Mouse (Mus musculus) thymus, adult 2 months (tissue): ENCODE measurements around the gene Iscu. TPM values are rescaled to one million over a fixed set of nuclear protein-coding genes. Genes with fewer than 3 reads are reported as not detected.
"Not testable (repeated sequence)": the region's sequence is repeated elsewhere in the genome, so short reads cannot be mapped to it uniquely, and the experiment has no call there.

Source experiments
- DNase-seq: peaks from one replicate; pipeline ENCODE4 v3.0.0; 2021
- H3K27ac ChIP-seq: fragments of 200-500 bp; 2 replicates; pipeline ENCODE4 v1.5.1; 2012; ENCODE audit warnings: low read length, control low read depth; ENCODE audit not compliant: control insufficient read depth, insufficient read depth
- H3K27me3 ChIP-seq: fragments of 200-500 bp; 2 replicates; pipeline ENCODE4 v1.6.1; 2012; ENCODE audit warnings: mild to moderate bottlenecking, low read length, moderate library complexity, mixed read lengths; ENCODE audit not compliant: control insufficient read depth, insufficient read depth
- H3K36me3 ChIP-seq: fragments of 200-500 bp; 2 replicates; pipeline ENCODE4 v1.6.1; 2012; ENCODE audit warnings: mild to moderate bottlenecking, low read length, moderate library complexity; ENCODE audit not compliant: control insufficient read depth, insufficient read depth
- H3K4me1 ChIP-seq: fragments of 200-500 bp; replicated peaks from 2 replicates; pipeline ENCODE4 v1.6.1; 2012; ENCODE audit warnings: low read length; ENCODE audit not compliant: control insufficient read depth, insufficient read depth
- H3K4me3 ChIP-seq: fragments of 200-500 bp; 2 replicates; pipeline ENCODE4 v1.5.1; 2012; ENCODE audit warnings: mild to moderate bottlenecking, low read length, control low read depth, moderate library complexity; ENCODE audit not compliant: control insufficient read depth, insufficient read depth
- CTCF ChIP-seq: fragments of 200-500 bp; IDR thresholded peaks from 2 replicates; pipeline ENCODE4 v1.5.1; 2012; ENCODE audit warnings: mild to moderate bottlenecking, control low read depth, low read length, moderate library complexity, borderline replicate concordance; ENCODE audit not compliant: control insufficient read depth, poor library complexity, insufficient read depth; ENCODE audit errors: extremely low read depth
- POLR2A ChIP-seq: fragments of 200-500 bp; IDR thresholded peaks from 2 replicates; pipeline ENCODE4 v1.6.1; 2012; ENCODE audit warnings: mild to moderate bottlenecking, low read length, control low read depth, moderate library complexity; ENCODE audit not compliant: control insufficient read depth, poor library complexity, insufficient read depth; ENCODE audit errors: extremely low read depth
- WGBS: fragments of 180-500 bp; shearing (Covaris S2); methylation state at CpG from one replicate; pipeline ENCODE4 v1.1.7; 2018; 5-methylcytosine and 5-hydroxymethylcytosine counted together
- polyA plus RNA-seq: library from polyadenylated mRNA; depleted of rRNA; stranded (reverse); fragments of >200 nt; gene quantifications from 2 replicates; pipeline ENCODE4 v1.2.3, GENCODE M21; 2012

The Iscu gene
- polyA plus RNA-seq, 1 experiment, result 93.7 TPM

GRCm38 (mm10) chr5:113780082-113780752, 7.7 kb downstream of the Iscu start:
- H3K4me1 ChIP-seq, result peaks cover 26% of the 10 kb centered on the region
- WGBS, result 98% methylated on average over 3 of the region's 3 CpGs

GRCm38 (mm10) chr5:113780763-113781162, 8.2 kb downstream of the Iscu start:
- Histone ChIP-seq H3K36me3 (no peaks in the 10 kb centered on the region), H3K27me3 (no peaks in the 10 kb centered on the region), H3K4me3 (no peak overlapping the region), H3K4me1 (peaks cover 25% of the 10 kb centered on the region), H3K27ac (no peak overlapping the region)
- no peak for TF ChIP-seq POLR2A
- no peak for TF ChIP-seq CTCF
- WGBS, result 95% methylated on average over 5 of the region's 5 CpGs
- DNase-seq, result no peak

More at GRCm38 (mm10) chr5:113780082-113780752, 7.7 kb downstream of the Iscu start:
- no peak for TF ChIP-seq CTCF
- no peak for TF ChIP-seq POLR2A
- Histone ChIP-seq H3K27ac (no peak overlapping the region), H3K27me3 (no peaks in the 10 kb centered on the region), H3K4me3 (no peak overlapping the region), H3K36me3 (no peaks in the 10 kb centered on the region)
- DNase-seq, result no peak

- H3K27me3 ChIP-seq, result no peaks in the 10 kb centered on the region
- H3K4me1 ChIP-seq, result peaks cover 20% of the 10 kb centered on the region
- no peak overlapping the region for H3K27ac ChIP-seq
- WGBS, result 97% methylated on average over 7 of the region's 7 CpGs
- H3K4me3 ChIP-seq, result no peak overlapping the region
- no peaks in the 10 kb centered on the region for H3K36me3 ChIP-seq
- DNase-seq, result no peak
- no peak for TF ChIP-seq CTCF
- TF ChIP-seq POLR2A, result no peak
These were observed 8.7 kb downstream of the Iscu start for GRCm38 (mm10) chr5:113781254-113781653.

GRCm38 (mm10) chr5:113781875-113782274, 9.3 kb downstream of the Iscu start:
- H3K36me3 ChIP-seq, result no peaks in the 10 kb centered on the region
- no peak overlapping the region for H3K4me3 ChIP-seq
- no peak for TF ChIP-seq POLR2A
- no peak overlapping the region for H3K27ac ChIP-seq
- WGBS, result 90% methylated on average over 7 of the region's 7 CpGs
- peaks cover 16% of the 10 kb centered on the region for H3K4me1 ChIP-seq
- no peaks in the 10 kb centered on the region for H3K27me3 ChIP-seq
- no peak for DNase-seq

- no peaks in the 10 kb centered on the region for H3K27me3 ChIP-seq
- WGBS, result 95% methylated on average over 7 of the region's 7 CpGs
- H3K27ac ChIP-seq, result no peak overlapping the region
- H3K36me3 ChIP-seq, result no peaks in the 10 kb centered on the region
- TF ChIP-seq POLR2A (no peak), CTCF (no peak)
- H3K4me1 ChIP-seq, result peaks cover 14% of the 10 kb centered on the region
- no peak for DNase-seq
- no peak overlapping the region for H3K4me3 ChIP-seq
These were observed 10.1 kb downstream of the Iscu start for GRCm38 (mm10) chr5:113782624-113783023.

GRCm38 (mm10) chr5:113783581-113784001, 11.0 kb downstream of the Iscu start:
- Histone ChIP-seq H3K27ac (no peak overlapping the region), H3K36me3 (no peaks in the 10 kb centered on the region), H3K4me1 (peaks cover 6% of the 10 kb centered on the region), H3K4me3 (no peak overlapping the region), H3K27me3 (no peaks in the 10 kb centered on the region)
- TF ChIP-seq CTCF (no peak), POLR2A (no peak)
- 51% methylated on average over 12 of the region's 12 CpGs for WGBS
- no peak for DNase-seq

GRCm38 (mm10) chr5:113784104-113784503, 11.6 kb downstream of the Iscu start:
- not testable (repeated sequence) for H3K36me3 ChIP-seq, H3K27me3 ChIP-seq, H3K4me1 ChIP-seq, H3K27ac ChIP-seq, DNase-seq, H3K4me3 ChIP-seq
- 69% methylated on average over 3 of the region's 3 CpGs for WGBS
